Mouse (Mus musculus): ENCODE measurements around the gene Tex14. TPM values are rescaled to one million over a fixed set of nuclear protein-coding genes. Genes with fewer than 3 reads are reported as not detected.
"Not testable (repeated sequence)": the region's sequence is repeated elsewhere in the genome, so short reads cannot be mapped to it uniquely, and the experiment has no call there.

The Tex14 gene
- polyA plus RNA-seq, 1 experiment from 2014 or later: 0.62 TPM

DNA sequence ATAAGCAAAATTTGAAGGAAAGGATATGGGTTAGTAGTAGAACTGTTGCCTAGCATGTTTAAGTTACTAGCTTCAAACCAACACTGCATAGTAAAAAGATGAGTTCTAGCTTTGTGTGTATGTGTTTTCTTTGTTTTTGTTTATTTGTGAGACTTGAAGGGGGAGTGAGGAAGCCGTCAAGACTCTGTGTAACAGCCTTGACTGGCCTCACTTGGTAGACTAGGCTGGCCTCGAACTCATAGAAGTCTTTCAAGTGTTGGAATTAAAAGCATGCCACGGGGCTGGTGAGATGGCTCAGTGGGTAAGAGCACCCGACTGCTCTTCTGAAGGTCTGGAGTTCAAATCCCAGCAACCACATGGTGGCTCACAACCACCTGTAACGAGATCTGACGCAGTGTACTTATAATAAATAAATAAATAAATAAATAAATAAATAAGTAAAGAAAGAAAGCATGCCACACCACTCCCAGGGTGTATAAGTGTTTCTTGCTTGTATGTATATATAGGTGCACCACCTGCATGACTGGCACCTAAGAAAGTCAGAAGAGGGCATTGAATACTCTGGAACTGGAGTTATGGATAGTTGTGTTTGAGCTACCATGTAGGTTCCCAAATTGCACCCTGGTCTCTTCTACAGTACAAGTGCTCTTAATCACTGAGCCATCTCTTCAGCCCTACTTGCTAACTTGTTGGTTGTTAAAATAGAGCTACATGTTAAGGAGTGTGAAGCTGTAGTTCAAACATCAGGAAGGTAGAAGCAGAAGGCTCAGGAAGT is 18.9 kb downstream of the Tex14 start:
- Histone ChIP-seq H3K9ac (ENCODE audit: low read length) (no peak overlapping the region), H3K27me3 (ENCODE audit: control insufficient read depth, insufficient read depth, low read depth, low read length) (no peaks in the 10 kb centered on the region), H3K4me3 (ENCODE audit: low read length) (no peak overlapping the region), H3K4me1 (replicated peaks; ENCODE audit: control insufficient read depth, insufficient read depth, low read length) (peaks cover 5% of the 10 kb centered on the region; the same call in 1 of the 2 replicates), H3K4me2 (ENCODE audit: low read depth, low read length) (no peak overlapping the region; the same call in 1 of the 2 replicates), H3K9me3 (ENCODE audit: control insufficient read depth, low read length) (no peaks in the 10 kb centered on the region), H3K27ac (ENCODE audit: low read length) (peak overlapping the region; percentile 63), H3K36me3 (ENCODE audit: control insufficient read depth, insufficient read depth, low read length) (no peaks in the 10 kb centered on the region)
- 36% methylated on average over 6 of the region's 6 CpGs for WGBS
- ATAC-seq (ENCODE audit: low read depth): no peak

DNA sequence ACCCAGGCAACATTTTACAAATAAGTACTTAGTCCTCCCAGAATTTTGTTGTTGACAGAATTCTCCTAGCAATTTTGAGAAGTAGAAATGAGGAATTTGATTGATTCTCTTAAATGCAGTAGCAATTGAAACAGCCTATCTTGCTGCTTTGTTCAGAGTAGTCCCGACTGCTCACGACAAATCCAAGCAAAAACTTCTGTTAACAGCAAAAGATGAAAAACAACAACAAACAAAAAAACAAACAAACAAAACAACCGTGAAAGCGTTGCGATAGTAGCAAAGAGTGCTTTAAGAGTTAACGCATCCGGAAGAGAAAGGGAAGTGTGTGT is 21.2 kb downstream of the Tex14 start:
- H3K27me3 ChIP-seq (ENCODE audit: control insufficient read depth, insufficient read depth, low read depth, low read length): no peaks in the 10 kb centered on the region
- H3K4me2 ChIP-seq (ENCODE audit: low read depth, low read length): peak overlapping the region; percentile 51
- H3K36me3 ChIP-seq (ENCODE audit: control insufficient read depth, insufficient read depth, low read length): no peaks in the 10 kb centered on the region
- no peaks in the 10 kb centered on the region for H3K9me3 ChIP-seq (ENCODE audit: control insufficient read depth, low read length)
- peaks cover 5% of the 10 kb centered on the region; the same call in 1 of the 2 replicates for H3K4me1 ChIP-seq (replicated peaks; ENCODE audit: control insufficient read depth, insufficient read depth, low read length)
- peak overlapping the region; percentile 44 for H3K4me3 ChIP-seq (ENCODE audit: low read length)
- no peak overlapping the region for H3K27ac ChIP-seq (ENCODE audit: low read length)
- ATAC-seq (ENCODE audit: low read depth): no peak; the same call in 1 of the 2 replicates
- 0% methylated on average over 7 of the region's 7 CpGs for WGBS
- H3K9ac ChIP-seq (ENCODE audit: low read length): peak overlapping the region; percentile 56

- 2% methylated on average over 24 of the region's 24 CpGs for WGBS
- Histone ChIP-seq H3K9ac (ENCODE audit: low read length) (peak overlapping the region; percentile 56), H3K4me2 (ENCODE audit: low read depth, low read length) (peak overlapping the region; percentile 51), H3K27ac (ENCODE audit: low read length) (peak overlapping the region; percentile 63), H3K4me3 (ENCODE audit: low read length) (peak overlapping the region; percentile 44)
- not testable (repeated sequence) for H3K36me3 ChIP-seq (ENCODE audit: control insufficient read depth, insufficient read depth, low read length); H3K4me1 ChIP-seq (replicated peaks; ENCODE audit: control insufficient read depth, insufficient read depth, low read length); H3K27me3 ChIP-seq (ENCODE audit: control insufficient read depth, insufficient read depth, low read depth, low read length); H3K9me3 ChIP-seq (ENCODE audit: control insufficient read depth, low read length)
- peak; percentile 87 for ATAC-seq (ENCODE audit: low read depth)
These were observed 21.8 kb downstream of the Tex14 start for GRCm38 (mm10) chr11:87426450-87427250.

- Histone ChIP-seq H3K4me3 (ENCODE audit: low read length) (no peak overlapping the region), H3K9ac (ENCODE audit: low read length) (no peak overlapping the region), H3K36me3 (ENCODE audit: control insufficient read depth, insufficient read depth, low read length) (no peaks in the 10 kb centered on the region), H3K9me3 (ENCODE audit: control insufficient read depth, low read length) (no peaks in the 10 kb centered on the region), H3K27ac (ENCODE audit: low read length) (peak overlapping the region; percentile 63), H3K4me2 (ENCODE audit: low read depth, low read length) (no peak overlapping the region), H3K4me1 (replicated peaks; ENCODE audit: control insufficient read depth, insufficient read depth, low read length) (0 out of 2 replicates have a peak, but pooled peaks cover 2% of the 10 kb centered on the region), H3K27me3 (ENCODE audit: control insufficient read depth, insufficient read depth, low read depth, low read length) (no peaks in the 10 kb centered on the region)
- no peak for ATAC-seq (ENCODE audit: low read depth)
- WGBS: 38% methylated on average over 1 of the region's 1 CpGs
These were observed 22.6 kb downstream of the Tex14 start for GRCm38 (mm10) chr11:87427273-87428050.

DNA sequence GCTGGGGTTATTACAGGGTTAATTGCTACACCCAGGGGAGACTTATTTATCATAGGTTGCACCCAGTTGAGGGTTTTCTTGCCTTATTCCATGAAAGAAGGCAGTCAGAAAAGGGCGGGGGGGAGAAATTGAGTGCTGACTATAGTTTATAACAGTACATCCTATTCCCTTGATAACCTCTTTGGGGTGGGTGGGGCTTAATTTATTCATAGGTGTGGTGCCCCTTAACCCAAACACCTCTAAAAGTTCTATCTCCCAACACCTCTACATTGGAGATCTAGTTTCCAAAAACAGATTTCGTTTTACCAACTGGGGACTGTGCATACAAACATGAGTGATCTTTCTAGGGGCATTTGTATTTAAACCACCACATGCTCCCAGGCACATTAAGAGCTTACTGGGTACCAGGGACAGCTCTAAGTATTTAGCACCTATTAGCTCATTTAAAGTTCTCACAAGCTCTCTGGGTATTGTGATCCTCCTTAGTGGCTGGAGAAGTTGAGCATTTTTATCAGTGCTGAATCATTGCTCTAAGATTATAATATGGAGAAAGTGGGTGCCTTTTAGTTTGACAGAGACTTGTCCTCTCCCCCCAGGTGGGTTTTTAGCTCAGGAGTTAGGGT is 23.3 kb downstream of the Tex14 start:
- WGBS: 64% methylated on average over 2 of the region's 2 CpGs
- H3K27ac ChIP-seq (ENCODE audit: low read length): no peak overlapping the region

GRCm38 (mm10) chr11:87429363-87429762 is 24.5 kb downstream of the Tex14 start:
- 77% methylated on average over 4 of the region's 4 CpGs for WGBS
- 0 out of 2 replicates have a peak, but pooled peaks cover 2% of the 10 kb centered on the region for H3K4me1 ChIP-seq (replicated peaks; ENCODE audit: control insufficient read depth, insufficient read depth, low read length)
- no peak for ATAC-seq (ENCODE audit: low read depth)
- H3K9ac ChIP-seq (ENCODE audit: low read length): no peak overlapping the region
- H3K36me3 ChIP-seq (ENCODE audit: control insufficient read depth, insufficient read depth, low read length): no peaks in the 10 kb centered on the region
- H3K27me3 ChIP-seq (ENCODE audit: control insufficient read depth, insufficient read depth, low read depth, low read length): no peaks in the 10 kb centered on the region
- no peaks in the 10 kb centered on the region for H3K9me3 ChIP-seq (ENCODE audit: control insufficient read depth, low read length)
- no peak overlapping the region for H3K4me3 ChIP-seq (ENCODE audit: low read length)
- no peak overlapping the region for H3K4me2 ChIP-seq (ENCODE audit: low read depth, low read length)
- no peak overlapping the region for H3K27ac ChIP-seq (ENCODE audit: low read length)

More for the DNA sequence above, 23.3 kb downstream of the Tex14 start:
- no peak overlapping the region for H3K4me2 ChIP-seq (ENCODE audit: low read depth, low read length)
- 0 out of 2 replicates have a peak, but pooled peaks cover 2% of the 10 kb centered on the region for H3K4me1 ChIP-seq (replicated peaks; ENCODE audit: control insufficient read depth, insufficient read depth, low read length)
- ATAC-seq (ENCODE audit: low read depth): no peak
- no peaks in the 10 kb centered on the region for H3K36me3 ChIP-seq (ENCODE audit: control insufficient read depth, insufficient read depth, low read length)
- H3K4me3 ChIP-seq (ENCODE audit: low read length): no peak overlapping the region
- H3K9ac ChIP-seq (ENCODE audit: low read length): no peak overlapping the region
- H3K9me3 ChIP-seq (ENCODE audit: control insufficient read depth, low read length): no peaks in the 10 kb centered on the region
- no peaks in the 10 kb centered on the region for H3K27me3 ChIP-seq (ENCODE audit: control insufficient read depth, insufficient read depth, low read depth, low read length)

DNA sequence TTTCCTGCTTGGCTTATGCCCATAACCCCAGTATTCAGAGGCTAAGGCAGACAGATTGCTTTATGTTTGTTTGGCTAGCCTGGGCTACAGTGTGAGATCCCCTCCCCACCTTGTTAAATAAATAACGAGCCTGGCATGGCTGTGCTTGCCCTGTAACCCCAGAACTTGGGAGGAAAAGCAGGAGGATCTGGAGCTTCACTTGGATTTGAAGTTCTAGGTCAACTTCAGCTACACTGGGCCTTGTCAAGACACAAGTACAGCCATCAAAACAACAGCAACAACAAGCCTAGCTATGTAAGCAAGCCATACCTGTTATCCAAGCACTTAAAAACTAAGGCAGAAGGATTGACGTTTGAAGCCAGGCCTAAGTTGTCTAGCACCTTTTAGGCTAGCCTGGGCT is 25.5 kb downstream of the Tex14 start:
- no peaks in the 10 kb centered on the region for H3K27me3 ChIP-seq (ENCODE audit: control insufficient read depth, insufficient read depth, low read depth, low read length)
- no peak for ATAC-seq (ENCODE audit: low read depth)
- no peak overlapping the region for H3K4me2 ChIP-seq (ENCODE audit: low read depth, low read length)
- H3K27ac ChIP-seq (ENCODE audit: low read length): no peak overlapping the region
- no peak overlapping the region for H3K9ac ChIP-seq (ENCODE audit: low read length)
- H3K4me3 ChIP-seq (ENCODE audit: low read length): no peak overlapping the region
- H3K36me3 ChIP-seq (ENCODE audit: control insufficient read depth, insufficient read depth, low read length): no peaks in the 10 kb centered on the region
- no peaks in the 10 kb centered on the region for H3K9me3 ChIP-seq (ENCODE audit: control insufficient read depth, low read length)
- H3K4me1 ChIP-seq (replicated peaks; ENCODE audit: control insufficient read depth, insufficient read depth, low read length): 0 out of 2 replicates have a peak, but pooled peaks cover 2% of the 10 kb centered on the region
- 57% methylated on average over 2 of the region's 2 CpGs for WGBS

DNA sequence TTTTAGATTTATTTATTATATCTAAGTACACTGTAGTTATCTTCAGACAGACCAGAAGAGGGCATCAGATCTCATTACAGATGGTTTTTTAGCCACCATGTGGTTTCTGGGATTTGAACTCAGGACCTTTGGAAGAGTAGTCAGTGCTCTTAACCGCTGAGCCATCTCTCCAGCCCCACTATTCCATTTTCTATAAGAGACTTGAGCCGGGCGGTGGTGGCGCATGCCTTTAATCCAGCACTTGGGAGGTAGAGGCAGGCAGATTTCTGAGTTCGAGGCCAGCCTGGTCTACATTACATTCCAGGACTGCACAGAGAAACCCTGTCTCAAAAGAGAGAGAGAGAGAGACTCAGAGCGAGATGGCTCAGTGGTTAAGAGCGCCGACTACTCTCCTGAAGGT is 26.9 kb downstream of the Tex14 start:
- not testable (repeated sequence) for H3K36me3 ChIP-seq (ENCODE audit: control insufficient read depth, insufficient read depth, low read length); H3K9me3 ChIP-seq (ENCODE audit: control insufficient read depth, low read length); H3K4me1 ChIP-seq (replicated peaks; ENCODE audit: control insufficient read depth, insufficient read depth, low read length); H3K27ac ChIP-seq (ENCODE audit: low read length); ATAC-seq (ENCODE audit: low read depth); H3K27me3 ChIP-seq (ENCODE audit: control insufficient read depth, insufficient read depth, low read depth, low read length); H3K4me3 ChIP-seq (ENCODE audit: low read length); H3K9ac ChIP-seq (ENCODE audit: low read length); H3K4me2 ChIP-seq (ENCODE audit: low read depth, low read length)
- WGBS: 87% methylated on average over 8 of the region's 8 CpGs
